Mouse (Mus musculus): ENCODE measurements around the gene Ctu1. TPM values are rescaled to one million over a fixed set of nuclear protein-coding genes. Genes with fewer than 3 reads are reported as not detected.
A peak's percentile ranks its signal among the peaks of the same experiment; 100 is the strongest.

The Ctu1 gene
- polyA plus RNA-seq, 1 experiment from 2014 or later, result 18.1 TPM

- Histone ChIP-seq H3K27ac (replicated peaks) (no peak within 1 kb of the TSS), H3K27me3 (replicated peaks; ENCODE audit: low read depth, poor library complexity, severe bottlenecking) (no peaks in the 10 kb centered on the region), H3K9me3 (no peaks in the 10 kb centered on the region), H3K4me1 (no peaks in the 10 kb centered on the region), H3K4me3 (no peak within 1 kb of the TSS), H3K36me3 (replicated peaks) (no peaks in the 10 kb centered on the region)
- no peak for DNase-seq (ENCODE audit: low spot score)
Observed at GRCm38 (mm10) chr7:43690118-43690517, 18.3 kb downstream of the Ctu1 start, which contains the start of gene Klk14. Gene Klk14 (plus strand): TSS chr7:43690418.

- Histone ChIP-seq H3K36me3 (replicated peaks) (no peaks in the 10 kb centered on the region), H3K9me3 (no peaks in the 10 kb centered on the region), H3K27me3 (replicated peaks; ENCODE audit: low read depth, poor library complexity, severe bottlenecking) (peaks cover 6% of the 10 kb centered on the region; the same call in 1 of the 2 replicates), H3K4me1 (peaks cover 18% of the 10 kb centered on the region), H3K4me3 (no peak overlapping the region), H3K27ac (replicated peaks) (no peak overlapping the region)
- WGBS, result 93% methylated on average over 3 of the region's 3 CpGs
- no peak for DNase-seq (ENCODE audit: low spot score)
Observed at GRCm38 (mm10) chr7:43710031-43710430, 38.2 kb downstream of the Ctu1 start.

GRCm38 (mm10) chr7:43712267-43712666 lies 40.5 kb downstream of the Ctu1 start, which contains the start of gene Klk13:
Gene Klk13 (plus strand): TSS chr7:43712567.
- Histone ChIP-seq H3K36me3 (replicated peaks) (no peaks in the 10 kb centered on the region), H3K4me3 (peak within 1 kb of the TSS; percentile 41), H3K27ac (replicated peaks) (no peak within 1 kb of the TSS), H3K4me1 (peaks cover 18% of the 10 kb centered on the region), H3K9me3 (no peaks in the 10 kb centered on the region), H3K27me3 (replicated peaks; ENCODE audit: low read depth, poor library complexity, severe bottlenecking) (peaks cover 6% of the 10 kb centered on the region; the same call in 1 of the 2 replicates)
- WGBS, result 57% methylated on average over 4 of the region's 4 CpGs
- DNase-seq (ENCODE audit: low spot score), result no peak

GRCm38 (mm10) chr7:43712917-43713316 lies 41.1 kb downstream of the Ctu1 start:
- DNase-seq (ENCODE audit: low spot score), result peak; percentile 33
- Histone ChIP-seq H3K27ac (replicated peaks) (no peak overlapping the region), H3K4me1 (peaks cover 18% of the 10 kb centered on the region), H3K27me3 (replicated peaks; ENCODE audit: low read depth, poor library complexity, severe bottlenecking) (peaks cover 6% of the 10 kb centered on the region; the same call in 1 of the 2 replicates), H3K4me3 (peak overlapping the region; percentile 41), H3K9me3 (no peaks in the 10 kb centered on the region), H3K36me3 (replicated peaks) (no peaks in the 10 kb centered on the region)
- 4% methylated on average over 9 of the region's 9 CpGs for WGBS

GRCm38 (mm10) chr7:43713741-43714351 lies 42.0 kb downstream of the Ctu1 start:
- no peaks in the 10 kb centered on the region for H3K36me3 ChIP-seq (replicated peaks)
- H3K27ac ChIP-seq (replicated peaks), result no peak overlapping the region
- H3K9me3 ChIP-seq, result no peaks in the 10 kb centered on the region
- DNase-seq (ENCODE audit: low spot score), result peak; percentile 20
- H3K4me3 ChIP-seq, result peak overlapping the region; percentile 41
- H3K27me3 ChIP-seq (replicated peaks; ENCODE audit: low read depth, poor library complexity, severe bottlenecking), result peaks cover 6% of the 10 kb centered on the region; the same call in 1 of the 2 replicates
- H3K4me1 ChIP-seq, result peaks cover 18% of the 10 kb centered on the region
- WGBS, result 7% methylated on average over 19 of the region's 19 CpGs

Other genes with a start within 250 kb of the Ctu1 start
- gene Lim2, start 244.3 kb upstream of the Ctu1 start, polyA plus RNA-seq (2016; fragmentation: Nextera tagmentation; extraction: Ambion mirVana), result 0.17 TPM in 1 of 2 replicates, not detected in the other
- not detected in 2 replicates for gene Nkg7, start 234.9 kb upstream of the Ctu1 start, polyA plus RNA-seq (2016; fragmentation: Nextera tagmentation; extraction: Ambion mirVana)
- gene Cldnd2, start 231.2 kb upstream of the Ctu1 start, polyA plus RNA-seq (2016; fragmentation: Nextera tagmentation; extraction: Ambion mirVana), result not detected in 2 replicates
- gene Etfb, start 227.9 kb upstream of the Ctu1 start, polyA plus RNA-seq (2016; fragmentation: Nextera tagmentation; extraction: Ambion mirVana), result 231 and 252 TPM in 2 replicates
- gene Gm45233, start 227.9 kb upstream of the Ctu1 start, polyA plus RNA-seq (2016; fragmentation: Nextera tagmentation; extraction: Ambion mirVana), result 0.24 and 0.67 TPM in 2 replicates
- 1.2 and 2.3 TPM in 2 replicates for gene Vsig10l, start 208.9 kb upstream of the Ctu1 start, polyA plus RNA-seq (2016; fragmentation: Nextera tagmentation; extraction: Ambion mirVana)
- gene Iglon5, start 181.9 kb upstream of the Ctu1 start, polyA plus RNA-seq (2016; fragmentation: Nextera tagmentation; extraction: Ambion mirVana), result 0.70 and 0.71 TPM in 2 replicates
- not detected in 2 replicates for gene 4931406B18Rik, start 166.1 kb upstream of the Ctu1 start, polyA plus RNA-seq (2016; fragmentation: Nextera tagmentation; extraction: Ambion mirVana)
- gene Cd33, start 127.6 kb upstream of the Ctu1 start, polyA plus RNA-seq (2016; fragmentation: Nextera tagmentation; extraction: Ambion mirVana), result 0.39 and 0.51 TPM in 2 replicates
- gene Zfp658, start 109.8 kb upstream of the Ctu1 start, polyA plus RNA-seq (2016; fragmentation: Nextera tagmentation; extraction: Ambion mirVana), result 5.4 and 6.2 TPM in 2 replicates
- 15.0 and 15.6 TPM in 2 replicates for gene Zfp719, start 92.4 kb upstream of the Ctu1 start, polyA plus RNA-seq (2016; fragmentation: Nextera tagmentation; extraction: Ambion mirVana)
- 1.1 and 1.4 TPM in 2 replicates for gene Zfp819, start 64.8 kb upstream of the Ctu1 start, polyA plus RNA-seq (2016; fragmentation: Nextera tagmentation; extraction: Ambion mirVana)
- not detected in 2 replicates for gene Ceacam18, start 37.3 kb upstream of the Ctu1 start, polyA plus RNA-seq (2016; fragmentation: Nextera tagmentation; extraction: Ambion mirVana)
- 0.25 and 0.52 TPM in 2 replicates for gene Siglece, start 11.9 kb upstream of the Ctu1 start, polyA plus RNA-seq (2016; fragmentation: Nextera tagmentation; extraction: Ambion mirVana)
- gene Klk14, start 18.4 kb downstream of the Ctu1 start, polyA plus RNA-seq (2016; fragmentation: Nextera tagmentation; extraction: Ambion mirVana), result not detected in 2 replicates
- 0.24 and 0.56 TPM in 2 replicates for gene Klk13, start 40.6 kb downstream of the Ctu1 start, polyA plus RNA-seq (2016; fragmentation: Nextera tagmentation; extraction: Ambion mirVana)
- not detected in 2 replicates for gene Klk12, start 96.9 kb downstream of the Ctu1 start, polyA plus RNA-seq (2016; fragmentation: Nextera tagmentation; extraction: Ambion mirVana)
- 0.11 TPM in 1 of 2 replicates, not detected in the other for gene Klk11, start 102.6 kb downstream of the Ctu1 start, polyA plus RNA-seq (2016; fragmentation: Nextera tagmentation; extraction: Ambion mirVana)
- 0.25 and 0.39 TPM in 2 replicates for gene Klk10, start 109.0 kb downstream of the Ctu1 start, polyA plus RNA-seq (2016; fragmentation: Nextera tagmentation; extraction: Ambion mirVana)
- gene Klk9, start 119.9 kb downstream of the Ctu1 start, polyA plus RNA-seq (2016; fragmentation: Nextera tagmentation; extraction: Ambion mirVana), result 0.10 and 0.16 TPM in 2 replicates
- 17.5 and 17.9 TPM in 2 replicates for gene Klk8, start 125.6 kb downstream of the Ctu1 start, polyA plus RNA-seq (2016; fragmentation: Nextera tagmentation; extraction: Ambion mirVana)
- gene Klk7, start 139.3 kb downstream of the Ctu1 start, polyA plus RNA-seq (2016; fragmentation: Nextera tagmentation; extraction: Ambion mirVana), result not detected in 2 replicates
- not detected in 2 replicates for gene Klk6, start 152.5 kb downstream of the Ctu1 start, polyA plus RNA-seq (2016; fragmentation: Nextera tagmentation; extraction: Ambion mirVana)
- not detected in 2 replicates for gene Klk5, start 170.0 kb downstream of the Ctu1 start, polyA plus RNA-seq (2016; fragmentation: Nextera tagmentation; extraction: Ambion mirVana)
- gene Klk4, start 209.1 kb downstream of the Ctu1 start, polyA plus RNA-seq (2016; fragmentation: Nextera tagmentation; extraction: Ambion mirVana), result not detected in 2 replicates

Data from embryonic facial prominence, embryonic 10.5 days (tissue).